Mouse (Mus musculus): Measurements from ENCODE around the gene Lama2. TPM values are rescaled to one million over a fixed set of nuclear protein-coding genes. Genes with fewer than 3 reads are reported as not detected.

Lama2 gene
- polyA plus RNA-seq, 1 experiment from 2014 or later: 17.2 TPM

GRCm38 (mm10) chr10:27508847-27509459, 110.6 kb downstream of the Lama2 start:
- no peak overlapping the region for H3K4me2 ChIP-seq
- H3K27me3 ChIP-seq: no peaks in the 10 kb centered on the region
- no peaks in the 10 kb centered on the region for H3K4me1 ChIP-seq
- no peak overlapping the region for H3K9ac ChIP-seq
- no peaks in the 10 kb centered on the region for H3K9me3 ChIP-seq
- ATAC-seq (ENCODE audit: insufficient number of reproducible peaks, low FRiP score, low TSS enrichment, low read depth): no peak
- no peaks in the 10 kb centered on the region for H3K36me3 ChIP-seq
- H3K4me3 ChIP-seq: no peak overlapping the region
- 74% methylated on average over 3 of the region's 3 CpGs for WGBS
- no peak overlapping the region for H3K27ac ChIP-seq

GRCm38 (mm10) chr10:27500863-27501262, 118.7 kb downstream of the Lama2 start:
- no peak overlapping the region for H3K9ac ChIP-seq
- H3K9me3 ChIP-seq: no peaks in the 10 kb centered on the region
- WGBS: 39% methylated on average over 3 of the region's 3 CpGs
- ATAC-seq (ENCODE audit: insufficient number of reproducible peaks, low FRiP score, low TSS enrichment, low read depth): no peak
- H3K4me3 ChIP-seq: no peak overlapping the region
- H3K27ac ChIP-seq: no peak overlapping the region
- H3K4me1 ChIP-seq: no peaks in the 10 kb centered on the region
- no peaks in the 10 kb centered on the region for H3K27me3 ChIP-seq
- no peak overlapping the region for H3K4me2 ChIP-seq
- no peaks in the 10 kb centered on the region for H3K36me3 ChIP-seq

DNA sequence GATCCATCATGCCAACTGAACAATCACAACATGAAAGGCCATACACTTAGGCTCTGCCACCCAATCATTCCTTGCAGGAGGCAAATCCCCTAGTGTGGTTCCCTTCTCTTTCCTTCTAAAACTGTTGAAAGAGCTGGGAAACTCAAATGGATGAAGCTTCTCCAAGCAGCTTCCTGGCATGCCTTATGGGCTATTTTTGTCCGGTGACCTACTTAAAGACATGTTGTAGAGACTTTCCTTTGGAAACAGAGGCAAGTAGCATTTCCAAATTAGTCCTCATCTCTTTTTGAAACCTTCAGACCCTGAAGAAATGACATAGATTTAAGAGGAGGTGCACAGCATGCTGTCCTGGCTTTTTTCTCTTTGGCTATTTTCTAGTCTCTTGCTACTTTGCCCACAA, 131.1 kb downstream of the Lama2 start:
- H3K27me3 ChIP-seq: no peaks in the 10 kb centered on the region
- ATAC-seq (ENCODE audit: insufficient number of reproducible peaks, low FRiP score, low TSS enrichment, low read depth): no peak
- H3K4me1 ChIP-seq: no peaks in the 10 kb centered on the region
- H3K4me2 ChIP-seq: no peak overlapping the region
- H3K36me3 ChIP-seq: no peaks in the 10 kb centered on the region
- 94% methylated on average over 1 of the region's 1 CpGs for WGBS
- no peak overlapping the region for H3K27ac ChIP-seq
- no peak overlapping the region for H3K4me3 ChIP-seq
- H3K9me3 ChIP-seq: no peaks in the 10 kb centered on the region
- H3K9ac ChIP-seq: no peak overlapping the region

DNA sequence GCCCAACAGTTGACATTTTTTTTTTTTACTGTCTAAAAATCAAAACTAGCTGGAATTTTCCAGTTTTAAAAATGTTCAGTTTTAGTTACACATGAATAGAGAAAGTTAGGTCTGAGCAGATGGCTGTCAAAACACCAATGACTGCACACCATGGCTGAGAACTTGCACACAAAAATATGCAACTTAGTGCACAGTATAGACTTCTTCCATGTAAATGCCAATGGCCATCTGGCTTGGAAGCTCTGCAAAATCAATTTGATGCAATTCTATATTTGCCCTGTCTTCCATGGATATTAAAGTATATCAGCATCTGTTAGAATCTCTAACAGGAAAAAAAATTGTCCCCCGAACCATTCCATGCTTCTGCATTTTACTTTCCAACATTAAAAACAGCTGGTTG, 135.5 kb downstream of the Lama2 start:
- no peak overlapping the region for H3K27ac ChIP-seq
- no peaks in the 10 kb centered on the region for H3K27me3 ChIP-seq
- H3K36me3 ChIP-seq: no peaks in the 10 kb centered on the region
- H3K4me1 ChIP-seq: no peaks in the 10 kb centered on the region
- no peak overlapping the region for H3K4me3 ChIP-seq
- 37% methylated on average over 1 of the region's 1 CpGs for WGBS
- no peak for ATAC-seq (ENCODE audit: insufficient number of reproducible peaks, low FRiP score, low TSS enrichment, low read depth)
- H3K4me2 ChIP-seq: no peak overlapping the region
- no peak overlapping the region for H3K9ac ChIP-seq
- no peaks in the 10 kb centered on the region for H3K9me3 ChIP-seq

DNA sequence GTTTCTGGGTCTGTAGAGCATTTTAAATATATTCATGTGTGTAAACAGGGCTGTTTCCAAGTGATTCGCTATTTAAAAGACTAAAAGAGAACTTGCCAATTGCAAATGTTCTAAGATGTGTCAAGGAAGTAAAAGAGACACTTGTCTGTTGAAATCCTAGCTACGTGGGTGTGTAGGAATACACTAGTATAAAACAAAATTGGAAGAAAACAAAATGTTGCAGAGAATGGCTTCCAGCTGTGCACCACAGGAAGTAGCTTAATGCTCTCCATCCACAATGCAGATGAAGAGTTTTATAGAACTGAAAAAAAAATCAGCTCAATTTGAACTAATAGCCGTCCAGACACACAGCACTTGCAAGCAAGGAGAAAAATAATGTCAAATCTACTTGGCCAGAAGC, 144.0 kb downstream of the Lama2 start:
- Histone ChIP-seq H3K4me2 (no peak overlapping the region), H3K9ac (no peak overlapping the region), H3K27me3 (no peaks in the 10 kb centered on the region), H3K9me3 (no peaks in the 10 kb centered on the region), H3K4me3 (no peak overlapping the region), H3K36me3 (no peaks in the 10 kb centered on the region), H3K4me1 (no peaks in the 10 kb centered on the region), H3K27ac (no peak overlapping the region)
- 27% methylated on average over 3 of the region's 3 CpGs for WGBS
- ATAC-seq (ENCODE audit: insufficient number of reproducible peaks, low FRiP score, low TSS enrichment, low read depth): no peak; the same call in 1 of the 2 replicates

- no peak for ATAC-seq (ENCODE audit: insufficient number of reproducible peaks, low FRiP score, low TSS enrichment, low read depth)
- H3K4me3 ChIP-seq: no peak overlapping the region
- 80% methylated on average over 1 of the region's 1 CpGs for WGBS
- no peak overlapping the region for H3K27ac ChIP-seq
- H3K9me3 ChIP-seq: no peaks in the 10 kb centered on the region
- no peaks in the 10 kb centered on the region for H3K27me3 ChIP-seq
- H3K4me1 ChIP-seq: no peaks in the 10 kb centered on the region
- H3K4me2 ChIP-seq: no peak overlapping the region
- H3K9ac ChIP-seq: no peak overlapping the region
- H3K36me3 ChIP-seq: no peaks in the 10 kb centered on the region
These were observed 151.3 kb downstream of the Lama2 start for GRCm38 (mm10) chr10:27468274-27468673.

DNA sequence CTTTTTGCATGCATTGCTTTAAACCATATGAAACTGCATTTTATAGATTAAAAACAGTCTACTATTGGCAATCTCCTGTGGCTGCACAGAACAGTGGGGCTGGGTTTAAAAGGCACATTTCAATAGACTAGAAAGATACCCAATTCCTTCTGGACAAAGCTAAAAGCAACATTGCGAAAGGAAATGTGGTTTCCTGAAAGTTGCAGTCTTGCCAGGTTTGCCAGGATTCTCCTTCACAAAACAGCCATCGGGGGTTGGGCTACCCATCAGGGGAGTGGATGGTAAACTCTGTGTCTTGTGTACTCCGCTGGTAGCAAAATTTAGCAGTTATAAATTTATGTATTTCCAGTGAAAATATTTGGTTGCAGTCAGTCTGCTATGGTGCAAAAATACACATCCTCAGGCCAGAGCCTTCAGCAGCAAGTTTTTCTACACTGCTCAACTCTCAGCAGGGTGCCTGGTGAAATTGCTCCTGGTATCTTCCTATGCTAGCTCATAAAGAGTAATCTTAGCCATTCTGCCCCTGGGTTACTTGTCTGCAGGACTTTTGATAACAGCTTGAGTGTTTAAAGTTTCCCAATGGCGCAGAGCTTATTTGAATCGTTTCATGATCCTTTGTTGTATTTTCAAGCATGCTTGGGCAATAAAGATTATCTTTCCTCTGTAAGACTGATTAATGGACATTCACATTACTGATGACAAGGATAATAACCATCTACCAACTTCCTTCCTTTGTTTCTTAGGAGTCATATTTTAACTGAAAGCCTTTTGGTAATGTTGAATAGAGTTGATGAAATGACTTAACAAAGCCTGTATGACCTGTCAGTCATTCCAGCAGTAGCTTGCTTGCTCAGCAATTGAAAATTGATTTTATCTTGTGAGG, 205.7 kb downstream of the Lama2 start:
- H3K9me3 ChIP-seq: no peaks in the 10 kb centered on the region
- H3K4me1 ChIP-seq: no peaks in the 10 kb centered on the region
- ATAC-seq (ENCODE audit: insufficient number of reproducible peaks, low FRiP score, low TSS enrichment, low read depth): no peak
- no peak overlapping the region for H3K4me3 ChIP-seq
- H3K9ac ChIP-seq: no peak overlapping the region
- no peaks in the 10 kb centered on the region for H3K36me3 ChIP-seq
- 64% methylated on average over 5 of the region's 5 CpGs for WGBS
- no peaks in the 10 kb centered on the region for H3K27me3 ChIP-seq
- H3K27ac ChIP-seq: no peak overlapping the region
- no peak overlapping the region for H3K4me2 ChIP-seq

GRCm38 (mm10) chr10:27390753-27391152, 228.8 kb downstream of the Lama2 start:
- no peak overlapping the region for H3K4me2 ChIP-seq
- 74% methylated on average over 1 of the region's 1 CpGs for WGBS
- no peak overlapping the region for H3K27ac ChIP-seq
- H3K4me3 ChIP-seq: no peak overlapping the region
- no peak for ATAC-seq (ENCODE audit: insufficient number of reproducible peaks, low FRiP score, low TSS enrichment, low read depth)
- no peaks in the 10 kb centered on the region for H3K9me3 ChIP-seq
- no peaks in the 10 kb centered on the region for H3K27me3 ChIP-seq
- H3K9ac ChIP-seq: no peak overlapping the region
- H3K36me3 ChIP-seq: no peaks in the 10 kb centered on the region
- H3K4me1 ChIP-seq: no peaks in the 10 kb centered on the region

- ATAC-seq (ENCODE audit: insufficient number of reproducible peaks, low FRiP score, low TSS enrichment, low read depth): no peak
- 56% methylated on average over 1 of the region's 1 CpGs for WGBS
- Histone ChIP-seq H3K4me3 (no peak overlapping the region), H3K4me1 (no peaks in the 10 kb centered on the region), H3K4me2 (no peak overlapping the region), H3K27me3 (no peaks in the 10 kb centered on the region), H3K9ac (no peak overlapping the region), H3K36me3 (no peaks in the 10 kb centered on the region), H3K9me3 (no peaks in the 10 kb centered on the region), H3K27ac (no peak overlapping the region)
These were observed 232.0 kb downstream of the Lama2 start for GRCm38 (mm10) chr10:27387531-27387930.

- Histone ChIP-seq H3K9ac (no peak overlapping the region), H3K36me3 (no peaks in the 10 kb centered on the region), H3K4me3 (no peak overlapping the region), H3K27me3 (no peaks in the 10 kb centered on the region), H3K4me2 (no peak overlapping the region), H3K9me3 (no peaks in the 10 kb centered on the region), H3K4me1 (no peaks in the 10 kb centered on the region), H3K27ac (no peak overlapping the region)
- ATAC-seq (ENCODE audit: insufficient number of reproducible peaks, low FRiP score, low TSS enrichment, low read depth): no peak
- 65% methylated on average over 4 of the region's 4 CpGs for WGBS
These were observed 234.9 kb downstream of the Lama2 start for GRCm38 (mm10) chr10:27384636-27385035.

DNA sequence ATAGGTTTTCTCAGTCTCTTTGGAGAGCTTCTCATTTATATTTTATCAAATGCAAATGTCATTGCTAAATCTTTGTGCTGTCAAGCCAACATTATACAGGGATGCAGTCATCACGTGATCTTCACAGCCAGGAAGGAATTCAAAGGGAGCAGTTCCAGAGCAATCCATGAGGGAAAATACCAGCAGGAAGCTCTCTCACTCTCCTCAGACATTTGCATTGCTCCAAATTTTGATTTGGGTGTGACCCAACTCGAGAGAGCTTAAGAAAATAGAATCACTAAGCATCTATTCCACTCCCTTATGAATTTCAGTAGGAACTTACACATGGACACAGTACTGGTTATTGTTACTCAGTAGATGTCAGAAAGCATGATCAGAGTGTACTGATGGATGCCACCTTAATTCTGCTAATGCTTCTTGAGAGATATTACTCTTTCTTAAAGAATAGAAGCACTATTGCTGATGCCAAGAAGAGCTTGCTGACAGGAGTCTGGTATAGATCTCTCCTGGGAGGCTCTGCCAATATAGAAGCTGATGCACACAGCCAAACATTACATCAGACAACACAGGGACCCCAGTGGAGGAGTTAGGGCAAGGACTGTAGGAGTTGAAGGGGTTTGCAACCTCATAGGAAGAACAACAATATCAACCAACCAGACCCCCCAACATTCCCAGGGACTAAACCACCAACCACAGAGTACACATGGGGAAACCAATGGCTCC, 236.5 kb downstream of the Lama2 start:
- Histone ChIP-seq H3K27ac (no peak overlapping the region), H3K4me3 (no peak overlapping the region)

DNA sequence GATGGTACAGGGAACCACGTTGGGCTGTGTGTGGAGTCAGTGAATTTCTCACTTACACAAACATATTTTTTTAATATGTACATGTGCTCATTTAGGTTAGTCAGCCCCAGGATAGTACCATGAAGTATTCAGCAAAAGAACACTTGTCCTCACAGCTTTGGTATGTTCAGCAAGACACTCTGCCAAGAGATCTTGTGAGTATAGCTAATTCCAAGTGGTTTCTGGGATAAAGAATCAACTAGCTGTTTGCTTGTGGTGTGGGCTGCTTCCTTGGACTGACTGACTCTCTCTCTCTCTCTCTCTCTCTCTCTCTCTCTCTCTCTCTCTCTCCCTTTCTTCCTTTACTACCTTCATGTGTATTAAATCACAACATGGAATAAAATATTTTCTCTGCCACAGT, 241.3 kb downstream of the Lama2 start:
- Histone ChIP-seq H3K36me3 (no peaks in the 10 kb centered on the region), H3K4me1 (no peaks in the 10 kb centered on the region), H3K9ac (no peak overlapping the region), H3K27me3 (no peaks in the 10 kb centered on the region), H3K27ac (no peak overlapping the region), H3K9me3 (no peaks in the 10 kb centered on the region), H3K4me2 (no peak overlapping the region), H3K4me3 (no peak overlapping the region)
- no peak for ATAC-seq (ENCODE audit: insufficient number of reproducible peaks, low FRiP score, low TSS enrichment, low read depth)
- 40% methylated on average over 1 of the region's 1 CpGs for WGBS

More for the DNA sequence above, 236.5 kb downstream of the Lama2 start:
- WGBS: 62% methylated on average over 2 of the region's 2 CpGs
- Histone ChIP-seq H3K4me2 (no peak overlapping the region), H3K36me3 (no peaks in the 10 kb centered on the region), H3K9me3 (no peaks in the 10 kb centered on the region), H3K9ac (no peak overlapping the region), H3K27me3 (no peaks in the 10 kb centered on the region), H3K4me1 (no peaks in the 10 kb centered on the region)
- no peak for ATAC-seq (ENCODE audit: insufficient number of reproducible peaks, low FRiP score, low TSS enrichment, low read depth)

All from limb, embryonic 15.5 days (tissue).